ENCODE assay signal across 15 mouse cellular contexts in the genomic region with DNA sequence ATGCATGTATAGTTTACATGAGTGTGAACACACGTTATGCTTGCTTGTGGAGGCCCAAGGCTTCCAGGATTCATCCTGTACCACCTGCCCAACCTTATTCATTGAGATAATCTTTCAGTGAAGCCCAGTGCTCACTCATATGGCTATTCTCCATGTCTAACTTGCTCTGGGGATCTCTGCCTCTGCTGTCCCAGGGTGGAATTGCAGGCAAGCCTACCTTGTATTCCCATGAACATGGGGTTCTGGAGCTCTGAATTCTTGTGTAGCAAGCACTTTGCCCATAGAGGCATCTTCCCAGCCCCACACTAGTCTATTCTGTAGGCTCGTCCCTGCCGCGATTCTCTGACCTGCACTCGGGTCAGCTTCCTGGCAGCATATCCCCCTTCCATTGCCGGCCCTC. TPM values are rescaled to one million over a fixed set of nuclear protein-coding genes. Genes with fewer than 3 reads are reported as not detected.
A peak's percentile ranks its signal among the peaks of the same experiment; 100 is the strongest.
DNase-seq lines count a peak whose midpoint lies in the region; TF ChIP-seq lines count a peak whose summit lies in the region.
"Had no signal": no experiment of that assay in that cellular context is flagged by ENCODE, and none has a peak within 500 bp of the region (broad histone marks: within the 10 kb centered on the region; RNA-seq: fewer than 3 reads in every experiment).

No protein-coding gene starts in this region.

- H3K4me1 ChIP-seq in MEL (ENCODE audit: control insufficient read depth in 1 of 2, insufficient read depth in 2 of 2, low read length in 2 of 2) = no peaks in the 10 kb centered on the region
- H3K4me1 ChIP-seq: liver, embryonic 13.5 days had no signal

- DNase-seq in heart, postnatal 4 days = peak; percentile 24
- DNase-seq in heart, postnatal 25 days (ENCODE audit: low spot score) = no peak
- no peak for DNase-seq in left cerebral cortex, adult 2 months (ENCODE audit: extremely low spot score in 1 of 2, low spot score in 2 of 2)
- DNase-seq in left cerebral cortex, adult 8-10 months (ENCODE audit: low spot score in 2 of 2) = no peak
- DNase-seq in MEL (ENCODE audit: low read depth, low spot score) (peak; percentile 13), NIH3T3 (ENCODE audit: low read depth) (peak; percentile 46)
- no peak for DNase-seq in gastrocnemius, postnatal 25 days
- DNase-seq: cerebellum, adult 11-12 months; heart, postnatal 14 days; liver, embryonic 13.5 days; thymus, adult 18-20 months had no signal

- intact Hi-C loops in heart, postnatal 25 days (cut with DNase I) = no loop called here
- intact Hi-C loops in left cerebral cortex, adult 2 months (cut with DNase I) = no loop called here

- no peak overlapping the region for H3K9ac ChIP-seq in MEL (ENCODE audit: control insufficient read depth, low read depth, low read length, poor library complexity, severe bottlenecking)
- H3K9ac ChIP-seq: liver, embryonic 13.5 days had no signal

- H3K4me3 ChIP-seq in left cerebral cortex, adult 2 months = no peak overlapping the region
- no peak overlapping the region for H3K4me3 ChIP-seq in MEL (ENCODE audit: control insufficient read depth in 1 of 2, insufficient read depth in 1 of 2, low read depth in 2 of 2, low read length in 2 of 2)
- H3K4me3 ChIP-seq: liver, embryonic 13.5 days; midbrain, embryonic 13.5 days had no signal

- no peak overlapping the region for H3K27ac ChIP-seq in left cerebral cortex, adult 2 months
- no peak overlapping the region for H3K27ac ChIP-seq in MEL (ENCODE audit: control insufficient read depth, low read depth, low read length)
- H3K27ac ChIP-seq: liver, embryonic 13.5 days; midbrain, embryonic 13.5 days had no signal

- H3K36me3 ChIP-seq in MEL (ENCODE audit: control insufficient read depth in 1 of 2, insufficient read depth in 2 of 2, low read length in 2 of 2) = no peaks in the 10 kb centered on the region
- H3K36me3 ChIP-seq: liver, embryonic 13.5 days; midbrain, embryonic 13.5 days had no signal

- H3K79me2 ChIP-seq in MEL (ENCODE audit: control insufficient read depth, insufficient read depth, low read length, poor library complexity) = no peaks in the 10 kb centered on the region

- TF ChIP-seq POLR2A in MEL (IDR thresholded peaks at IDR 0.05; ENCODE audit: control insufficient read depth in 1 of 2, insufficient read depth in 1 of 2, low read depth in 1 of 2, low read length in 2 of 2, poor library complexity in 1 of 2) = no peak

- no peak for TF ChIP-seq EP300 in MEL (IDR thresholded peaks at IDR 0.05; ENCODE audit: low read depth in 1 of 2, low read length in 2 of 2)

- TF ChIP-seq CTCF in left cerebral cortex, adult 2 months (IDR thresholded peaks at IDR 0.05) = peak; percentile 62
- TF ChIP-seq CTCF in MEL (IDR thresholded peaks at IDR 0.05 in 2 of 3, conservative IDR thresholded peaks at IDR 0.05 in 1 of 3; ENCODE audit: control insufficient read depth in 1 of 3, insufficient read depth in 1 of 3, low read depth in 2 of 3, low read length in 3 of 3, poor library complexity in 1 of 3, severe bottlenecking in 1 of 3) = peak; percentile 10 to 29 (median 10); a peak in 3 of 6 replicates

- no peak for TF ChIP-seq RAD21 in MEL (IDR thresholded peaks at IDR 0.05; ENCODE audit: low read depth, low read length)

- peaks cover 24 to 37% of the 10 kb centered on the region in 2 experiments for H3K27me3 ChIP-seq in MEL (ENCODE audit: control insufficient read depth in 1 of 2, insufficient read depth in 2 of 2, low read length in 2 of 2)
- H3K27me3 ChIP-seq: midbrain, embryonic 13.5 days had no signal

- H3K9me3 ChIP-seq in MEL (replicated peaks; ENCODE audit: insufficient read depth, low read length) = no peaks in the 10 kb centered on the region
- H3K9me3 ChIP-seq: liver, embryonic 13.5 days; midbrain, embryonic 13.5 days had no signal

TF ChIP-seq in MEL, 35 proteins besides CTCF, POLR2A, EP300 and RAD21:
- no peak for TF ChIP-seq TCF12 (IDR thresholded peaks at IDR 0.05; ENCODE audit: low read depth, low read length)
- TF ChIP-seq SMC3 (IDR thresholded peaks at IDR 0.05; ENCODE audit: low read depth, low read length) = no peak
- no peak for TF ChIP-seq ELF1 (IDR thresholded peaks at IDR 0.05; ENCODE audit: low read depth, low read length)
- TF ChIP-seq MYC (IDR thresholded peaks at IDR 0.05; ENCODE audit: low read depth, low read length) = no peak
- TF ChIP-seq USF2 (IDR thresholded peaks at IDR 0.05; ENCODE audit: borderline replicate concordance in 1 of 2, insufficient read depth in 1 of 2, low read depth in 1 of 2, low read length in 2 of 2) = no peak
- no peak for TF ChIP-seq ZMIZ1 (IDR thresholded peaks at IDR 0.05; ENCODE audit: low read depth, low read length)
- TF ChIP-seq MYB (IDR thresholded peaks at IDR 0.05; ENCODE audit: low read depth, low read length) = no peak
- no peak for TF ChIP-seq UBTF (IDR thresholded peaks at IDR 0.05; ENCODE audit: borderline replicate concordance, insufficient read depth, low read depth, low read length)
- no peak for TF ChIP-seq GABPA (IDR thresholded peaks at IDR 0.05; ENCODE audit: low read depth, low read length)

RNA-seq across cellular contexts. Expression of a gene that starts 5.7 kb away (rescaled TPM):
- under 1 TPM; 0.05 to 0.07 TPM for total RNA-seq in heart, postnatal 4 days (2021)
- total RNA-seq in heart, postnatal 25 days (2021) = not detected
- total RNA-seq in left cerebral cortex, adult 2 months (2021) = 10 to 100 TPM; 20.7 to 27.5 TPM
- 10 to 100 TPM; 16.0 to 20.1 (median 18.2) TPM for total RNA-seq in left cerebral cortex, adult 8-10 months (2022)
- total RNA-seq in MEL (2012; rRNA removed) = not detected in 2 replicates
- under 1 TPM in 1 of 2 experiments, not detected in 1; 0.01 TPM for polyA plus RNA-seq in MEL (2012; ENCODE audit: insufficient read depth in 1 of 2, insufficient read length in 2 of 2, low read depth in 1 of 2, low replicate concordance in 2 of 2, missing spikeins in 1 of 2)
- total RNA-seq in gastrocnemius, postnatal 25 days (2021) = under 1 TPM; 0.08 to 0.18 TPM
- total RNA-seq: heart, postnatal 14 days; neutrophil, adult 5-6 weeks had no signal

RNA-seq across cellular contexts. Expression of a gene that starts 9.8 kb away (rescaled TPM):
- not detected for total RNA-seq in heart, postnatal 4 days (2021)
- total RNA-seq in heart, postnatal 25 days (2021) = not detected
- total RNA-seq in left cerebral cortex, adult 2 months (2021) = not detected
- total RNA-seq in left cerebral cortex, adult 8-10 months (2022) = under 1 TPM in 3 of 4 experiments, not detected in 1; 0.57 to 0.91 (median 0.63) TPM
- not detected in 2 replicates for total RNA-seq in MEL (2012; rRNA removed)
- polyA plus RNA-seq in MEL (2012; ENCODE audit: insufficient read depth in 1 of 2, insufficient read length in 2 of 2, low read depth in 1 of 2, low replicate concordance in 2 of 2, missing spikeins in 1 of 2) = not detected
- not detected for total RNA-seq in gastrocnemius, postnatal 25 days (2021)
- total RNA-seq: gastrocnemius, adult 18-20 months; heart, postnatal 14 days; layer of hippocampus, adult 18-20 months; neutrophil, adult 5-6 weeks had no signal
- polyA plus RNA-seq: liver, embryonic 13.5 days had no signal

Comparison
In these comparisons a context has a peak if more than half of its experiments do, and no peak if none do; other contexts are left out.
1. DNase-seq: peak in heart, postnatal 4 days (single experiment), MEL (single experiment) and NIH3T3 (single experiment); none in heart, postnatal 25 days (single experiment), left cerebral cortex, adult 2 months (0 of 2), left cerebral cortex, adult 8-10 months (0 of 2) and gastrocnemius, postnatal 25 days (single experiment).
2. RNA of a gene that starts 5.7 kb away (total RNA-seq): 20.7 to 27.5 TPM in left cerebral cortex, adult 2 months and 16.0 to 20.1 TPM in left cerebral cortex, adult 8-10 months; 0.08 to 0.18 TPM in gastrocnemius, postnatal 25 days, 0.05 to 0.07 TPM in heart, postnatal 4 days, not detected in heart, postnatal 25 days and not detected in MEL; every median in the first group is over 10 times any median in the second.